Mouse (Mus musculus): ENCODE results near the gene Sipa1.

The Sipa1 gene

GRCm38 (mm10) chr19:5607705-5608410 is 55.6 kb downstream of the Sipa1 start:
- no peak for DNase-seq (ENCODE audit: low read depth in 1 of 2, low spot score in 2 of 2)

- DNase-seq (ENCODE audit: low read depth in 1 of 2, low spot score in 2 of 2), result no peak
Observed at GRCm38 (mm10) chr19:5606196-5606595, 57.3 kb downstream of the Sipa1 start.

- no peak for DNase-seq (ENCODE audit: low read depth in 1 of 2, low spot score in 2 of 2)
Observed at GRCm38 (mm10) chr19:5605126-5605525, 58.4 kb downstream of the Sipa1 start.

GRCm38 (mm10) chr19:5603664-5604063 is 59.8 kb downstream of the Sipa1 start:
- no peak for DNase-seq (ENCODE audit: low read depth in 1 of 2, low spot score in 2 of 2)

- peak in 1 of 2 experiments; percentile 33 for DNase-seq (ENCODE audit: low read depth in 1 of 2, low spot score in 2 of 2)
Observed at GRCm38 (mm10) chr19:5601752-5602541, 61.6 kb downstream of the Sipa1 start, which contains the start of gene Rnaseh2c. Gene Rnaseh2c, plus strand, starts transcription at chr19:5601873.

Measured in monocyte, adult 2 months (primary cell).